Mouse (Mus musculus) cerebellum, postnatal 25 days (tissue): ENCODE data around the gene Sergef.

Experiments
- DNase-seq, 2 experiments: peaks; one replicate each; pipeline ENCODE4 v3.0.0; 2021; ENCODE audit warnings: mixed read lengths in 2 of 2

Gene Sergef

GRCm38 (mm10) chr7:46615256-46615977 lies 24.2 kb downstream of the Sergef start:
- no peak for DNase-seq

GRCm38 (mm10) chr7:46614263-46614662 lies 25.3 kb downstream of the Sergef start:
- no peak for DNase-seq

GRCm38 (mm10) chr7:46613091-46613490 lies 26.5 kb downstream of the Sergef start:
- DNase-seq, result peak; percentile 71 to 79

- peak; percentile 35 to 38 for DNase-seq
Measured at GRCm38 (mm10) chr7:46612421-46612937, 27.1 kb downstream of the Sergef start.

GRCm38 (mm10) chr7:46611970-46612369 lies 27.6 kb downstream of the Sergef start:
- DNase-seq, result peak; percentile 77 to 87

GRCm38 (mm10) chr7:46609317-46609716 lies 30.3 kb downstream of the Sergef start:
- peak; percentile 50 to 69 for DNase-seq

GRCm38 (mm10) chr7:46607428-46608055 lies 32.1 kb downstream of the Sergef start:
- peak; percentile 76 to 84 for DNase-seq

GRCm38 (mm10) chr7:46607031-46607426 lies 32.6 kb downstream of the Sergef start:
- peak in 1 of 2 experiments; percentile 48 for DNase-seq

- DNase-seq, result peak; percentile 94 to 98
Measured at GRCm38 (mm10) chr7:46606391-46607030, 33.1 kb downstream of the Sergef start.

- peak; percentile 91 to 92 for DNase-seq
Measured at GRCm38 (mm10) chr7:46603051-46603450, 36.6 kb downstream of the Sergef start.

GRCm38 (mm10) chr7:46602079-46602478 lies 37.5 kb downstream of the Sergef start:
- DNase-seq, result peak; percentile 48

- peak in 1 of 2 experiments; percentile 55 for DNase-seq
Measured at GRCm38 (mm10) chr7:46601097-46601496, 38.5 kb downstream of the Sergef start.

- no peak for DNase-seq
Measured at GRCm38 (mm10) chr7:46597006-46597405, 42.6 kb downstream of the Sergef start.

GRCm38 (mm10) chr7:46591546-46591945 lies 48.1 kb downstream of the Sergef start:
- DNase-seq, result peak; percentile 46 to 68

- no peak for DNase-seq
Measured at GRCm38 (mm10) chr7:46589181-46589580, 50.4 kb downstream of the Sergef start.

GRCm38 (mm10) chr7:46588005-46588404 lies 51.6 kb downstream of the Sergef start:
- peak in 1 of 2 experiments; percentile 49 for DNase-seq

GRCm38 (mm10) chr7:46587466-46587865 lies 52.1 kb downstream of the Sergef start:
- DNase-seq, result peak; percentile 30 to 53

GRCm38 (mm10) chr7:46586621-46587216 lies 52.9 kb downstream of the Sergef start:
- peak; percentile 59 to 76 for DNase-seq

GRCm38 (mm10) chr7:46582750-46583149 lies 56.9 kb downstream of the Sergef start:
- DNase-seq, result no peak

- no peak for DNase-seq
Measured at GRCm38 (mm10) chr7:46581358-46581930, 58.2 kb downstream of the Sergef start.

- DNase-seq, result no peak
Measured at GRCm38 (mm10) chr7:46578091-46578490, 61.5 kb downstream of the Sergef start.

GRCm38 (mm10) chr7:46575897-46576296 lies 63.7 kb downstream of the Sergef start:
- no peak for DNase-seq
